Mouse (Mus musculus): ENCODE data around the gene Akr1a1.

Akr1a1 gene

GRCm38 (mm10) chr4:116659474-116659873 lies 8.0 kb upstream of the Akr1a1 start:
- DNase-seq (ENCODE audit: extremely low read depth, low read depth), result no peak

- DNase-seq (ENCODE audit: extremely low read depth, low read depth), result no peak
Measured at GRCm38 (mm10) chr4:116657971-116658370, 6.5 kb upstream of the Akr1a1 start.

DNA sequence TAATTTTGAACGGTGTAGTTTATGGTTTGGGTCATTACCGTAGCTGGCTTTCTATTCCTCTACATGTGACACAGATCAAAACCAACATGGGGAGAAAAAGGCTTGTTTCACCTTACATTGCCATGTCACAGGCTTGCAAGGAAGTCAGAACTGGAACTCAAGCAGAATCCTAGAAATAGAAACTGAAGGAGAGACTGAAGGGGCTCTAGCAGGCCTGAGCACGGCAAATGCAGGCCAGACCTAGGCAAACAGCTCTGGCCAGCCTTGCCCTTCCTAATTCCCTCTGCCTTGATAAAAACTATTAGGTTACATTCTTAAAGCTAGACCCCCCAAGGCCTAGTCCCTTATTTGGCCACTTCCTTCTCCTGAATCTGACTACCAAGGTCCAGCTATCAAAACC lies 4.2 kb upstream of the Akr1a1 start:
- no peak for DNase-seq (ENCODE audit: extremely low read depth, low read depth)

GRCm38 (mm10) chr4:116655100-116655499 lies 3.6 kb upstream of the Akr1a1 start:
- no peak for DNase-seq (ENCODE audit: extremely low read depth, low read depth)

DNA sequence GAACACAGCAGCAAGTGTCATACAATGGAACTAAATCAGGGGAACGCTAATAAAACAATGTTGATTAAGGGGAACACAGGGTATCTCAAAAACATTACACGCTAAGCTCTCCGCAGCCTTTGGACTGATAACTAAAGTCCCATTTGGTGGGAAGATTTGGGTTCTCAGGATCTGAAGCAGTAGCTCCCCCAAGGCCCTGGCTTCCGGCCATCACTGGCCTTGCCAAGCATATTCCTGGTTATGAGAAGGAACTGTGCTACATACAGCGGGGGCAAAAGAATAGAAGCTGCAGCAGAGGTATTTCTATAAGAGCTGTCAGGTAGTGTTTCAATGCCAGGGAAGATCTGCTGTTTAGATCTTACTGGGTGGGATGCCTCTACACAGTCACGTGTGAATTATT lies 1.7 kb upstream of the Akr1a1 start:
- no peak for DNase-seq (ENCODE audit: extremely low read depth, low read depth)

DNA sequence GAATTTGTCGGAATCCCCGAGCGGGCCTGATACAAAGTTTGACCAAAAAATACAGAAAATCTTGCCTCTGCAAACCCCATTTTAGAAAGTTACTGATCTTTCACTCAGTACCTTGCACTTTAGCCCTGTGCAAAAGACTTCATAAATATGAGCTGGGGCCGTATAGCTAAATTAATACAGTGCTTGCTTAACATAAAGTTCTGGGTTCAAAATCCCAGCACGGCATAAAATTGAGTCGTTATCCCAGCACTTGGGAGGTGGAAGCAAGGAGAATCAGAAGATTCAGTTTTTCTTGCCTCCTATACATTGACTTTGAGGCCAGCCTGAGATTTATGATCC lies 286 bp upstream of the Akr1a1 start:
- DNase-seq (ENCODE audit: extremely low read depth, low read depth), result no peak

DNA sequence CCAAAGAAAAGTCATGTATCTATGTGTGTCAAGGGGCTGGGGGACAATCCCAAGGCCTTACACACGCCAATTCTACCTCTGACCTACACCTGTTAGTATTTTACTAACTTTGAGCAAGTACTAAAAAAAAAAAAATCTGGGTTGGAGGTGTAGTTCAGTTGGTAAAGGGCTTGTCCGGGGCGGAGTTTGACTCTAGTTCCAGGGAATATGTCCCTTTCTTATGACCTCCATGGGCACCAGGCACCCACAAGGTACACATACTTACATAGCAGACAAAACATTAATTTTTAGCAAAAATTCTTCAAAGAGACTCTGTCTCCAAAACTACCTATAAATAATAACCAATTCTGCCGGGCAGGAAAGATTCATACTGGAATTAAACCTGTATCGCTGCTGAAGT lies 1.1 kb downstream of the Akr1a1 start:
- DNase-seq (ENCODE audit: extremely low read depth, low read depth), result no peak

GRCm38 (mm10) chr4:116649411-116649810 lies 2.1 kb downstream of the Akr1a1 start:
- DNase-seq (ENCODE audit: extremely low read depth, low read depth), result no peak

- DNase-seq (ENCODE audit: extremely low read depth, low read depth), result no peak
Measured at GRCm38 (mm10) chr4:116645624-116646023, 5.9 kb downstream of the Akr1a1 start.

DNA sequence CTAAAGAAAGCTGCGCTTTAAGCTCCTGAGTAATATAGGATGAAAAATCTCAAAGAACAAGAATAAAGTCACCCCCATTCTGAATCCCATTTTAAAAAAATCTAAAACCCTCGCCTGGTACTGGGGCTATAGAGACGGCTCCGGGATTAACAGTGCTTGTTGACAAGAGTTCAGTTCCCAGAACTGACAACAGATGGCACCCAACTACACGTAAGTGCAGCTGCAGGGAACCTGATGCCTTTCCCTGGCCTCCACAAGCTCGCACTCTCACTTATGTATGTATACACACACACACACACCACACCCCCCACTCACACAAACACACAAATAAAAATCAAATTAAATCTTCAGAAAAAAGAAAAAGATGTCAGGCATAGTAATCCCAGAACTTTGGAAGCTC lies 7.2 kb downstream of the Akr1a1 start:
- DNase-seq (ENCODE audit: extremely low read depth, low read depth), result no peak

DNA sequence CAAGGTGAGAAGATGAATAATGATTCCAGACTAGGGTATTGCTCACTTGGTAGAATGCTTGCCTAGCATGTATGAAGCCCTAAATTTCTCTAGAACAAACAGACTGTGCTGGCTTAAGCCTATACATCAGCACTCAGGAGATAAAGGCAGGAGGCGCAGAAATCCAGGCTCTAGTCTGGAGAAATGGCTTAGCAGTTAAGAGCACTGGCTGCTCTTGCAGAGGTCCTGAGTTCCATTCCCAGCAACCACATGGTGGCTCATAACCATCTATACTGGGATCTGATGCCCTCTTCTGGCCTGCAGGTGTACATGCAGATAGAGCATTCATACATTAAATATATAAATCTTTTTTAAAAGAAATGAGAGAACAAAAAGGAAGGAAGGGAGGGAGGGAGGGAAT lies 9.4 kb downstream of the Akr1a1 start:
- DNase-seq (ENCODE audit: extremely low read depth, low read depth), result no peak

- no peak for DNase-seq (ENCODE audit: extremely low read depth, low read depth)
Measured at GRCm38 (mm10) chr4:116638821-116639220, 12.7 kb downstream of the Akr1a1 start.

- no peak for DNase-seq (ENCODE audit: extremely low read depth, low read depth)
Measured at GRCm38 (mm10) chr4:116635197-116635596, 16.3 kb downstream of the Akr1a1 start.

- DNase-seq (ENCODE audit: extremely low read depth, low read depth), result peak; percentile 83
Measured at GRCm38 (mm10) chr4:116627722-116628662, 23.5 kb downstream of the Akr1a1 start, which contains the start of gene Nasp. Nasp (minus strand) TSS chr4:116627941.

DNA sequence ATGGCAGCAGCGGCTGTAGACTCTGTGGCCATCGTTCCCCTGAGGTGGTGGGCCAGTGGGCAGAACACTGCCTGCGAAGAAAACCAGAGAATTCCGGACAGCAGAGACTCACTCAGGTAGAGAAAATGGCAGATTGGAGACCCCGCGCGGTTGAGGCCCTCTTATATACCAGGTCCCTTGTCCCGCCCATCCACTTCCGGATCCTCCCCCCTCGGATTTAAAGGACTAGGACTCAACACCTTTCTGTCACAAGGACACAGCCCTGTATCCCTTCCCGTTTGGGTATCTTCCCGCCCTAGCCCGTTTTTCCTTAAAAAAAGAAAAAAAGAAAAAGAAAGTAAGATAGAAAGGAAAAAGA lies 24.1 kb downstream of the Akr1a1 start:
- DNase-seq (ENCODE audit: extremely low read depth, low read depth), result peak; percentile 80

DNA sequence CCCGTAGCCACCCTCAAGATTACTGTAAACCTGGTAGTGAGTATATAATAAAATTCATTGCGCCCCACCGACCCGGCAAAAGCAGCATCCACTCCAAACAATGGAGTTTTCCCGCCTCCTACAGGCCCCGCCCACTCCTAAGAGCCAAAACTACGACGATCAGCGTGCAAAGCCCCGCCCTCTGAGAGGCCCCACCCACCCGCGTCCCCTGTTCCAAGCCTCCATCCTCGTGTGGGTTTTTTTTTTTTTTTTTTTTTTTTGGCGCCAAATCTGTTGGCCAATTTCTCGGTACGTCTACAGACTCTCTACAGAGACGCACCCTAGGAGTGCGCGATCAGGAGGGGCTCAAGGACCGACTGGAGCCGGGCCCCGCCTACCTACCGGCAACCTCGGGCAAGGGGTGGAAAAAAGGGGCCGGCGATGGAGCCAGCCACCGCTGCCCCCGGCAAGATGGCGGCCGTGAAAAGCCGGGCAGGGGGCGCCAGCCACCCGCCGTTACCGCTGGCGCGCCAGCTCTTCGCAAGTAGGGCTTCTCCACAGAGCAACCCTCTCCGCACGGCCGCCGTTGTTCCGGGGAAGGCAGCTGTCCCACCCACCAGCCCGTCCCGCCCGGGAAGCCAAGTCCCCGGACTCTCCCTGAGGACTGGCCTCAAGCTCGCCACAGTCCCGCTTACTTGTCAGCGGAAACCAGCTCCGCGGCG lies 24.7 kb downstream of the Akr1a1 start:
- DNase-seq (ENCODE audit: extremely low read depth, low read depth), result peak; percentile 72

GRCm38 (mm10) chr4:116624831-116625230 lies 26.6 kb downstream of the Akr1a1 start:
- DNase-seq (ENCODE audit: extremely low read depth, low read depth), result no peak

GRCm38 (mm10) chr4:116615237-116615636 lies 36.2 kb downstream of the Akr1a1 start:
- DNase-seq (ENCODE audit: extremely low read depth, low read depth), result no peak

- DNase-seq (ENCODE audit: extremely low read depth, low read depth), result no peak
Measured at GRCm38 (mm10) chr4:116612621-116613020, 38.9 kb downstream of the Akr1a1 start.

DNA sequence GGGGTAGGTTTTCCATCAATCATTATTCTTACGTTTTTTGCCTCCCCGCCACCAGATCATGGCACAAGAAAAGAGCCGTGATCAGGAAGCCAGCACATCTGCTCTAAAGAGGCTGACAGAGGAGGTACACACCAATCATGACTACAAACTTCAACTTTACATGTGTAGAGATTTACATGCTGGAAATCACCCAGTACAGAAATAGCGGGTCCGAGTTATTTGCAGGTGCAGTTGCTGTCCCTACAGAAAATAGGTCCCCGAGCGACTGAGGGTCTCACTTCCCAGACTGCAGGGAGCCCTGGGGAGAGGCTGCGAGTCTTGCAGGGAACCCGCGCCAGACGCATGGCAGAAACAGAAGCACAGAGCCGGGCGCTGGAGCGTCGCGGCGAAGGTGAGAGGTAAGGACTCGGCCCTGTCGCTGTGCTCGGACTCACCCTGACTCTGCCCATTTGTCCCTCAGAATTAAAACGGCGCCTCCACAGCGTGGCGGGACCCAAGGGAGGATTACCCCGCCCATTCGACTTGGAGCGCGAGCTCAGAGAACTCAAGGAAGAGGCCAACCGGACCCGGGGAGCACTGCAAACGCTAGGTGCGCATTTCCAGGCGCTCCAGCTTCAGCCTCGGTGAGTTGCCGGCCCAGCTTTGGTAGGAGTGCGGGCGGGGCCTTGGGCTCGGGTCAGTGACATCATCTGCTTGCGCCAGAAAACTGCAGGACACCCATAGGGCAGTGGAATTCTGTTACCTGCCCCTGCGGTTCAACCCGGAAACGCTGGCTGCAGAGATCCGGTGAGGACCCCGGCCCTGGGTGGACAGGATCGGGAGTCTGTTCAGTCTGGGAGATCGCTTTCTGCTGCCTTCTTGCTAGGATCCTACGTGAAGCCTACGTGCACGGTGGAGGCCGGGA lies 54.2 kb downstream of the Akr1a1 start:
- DNase-seq (ENCODE audit: extremely low read depth, low read depth), result peak; percentile 80

- no peak for DNase-seq (ENCODE audit: extremely low read depth, low read depth)
Measured at GRCm38 (mm10) chr4:116596379-116596778, 55.1 kb downstream of the Akr1a1 start, which contains the start of gene Ccdc17. Ccdc17 (plus strand) TSS chr4:116596654.

- no peak for DNase-seq (ENCODE audit: extremely low read depth, low read depth)
Measured at GRCm38 (mm10) chr4:116595793-116596192, 55.7 kb downstream of the Akr1a1 start.

Data from MEL-GATA-1-ER (cell line).